Mouse (Mus musculus): ENCODE data around the gene Il22ra2. TPM values are rescaled to one million over a fixed set of nuclear protein-coding genes. Genes with fewer than 3 reads are reported as not detected.

The Il22ra2 gene
- total RNA-seq, 2 experiments from 2014 or later, result 4.6 to 7.7 TPM

- ATAC-seq (replicated peaks; ENCODE audit: poor library complexity), result no peak
These were observed 22.3 kb upstream of the Il22ra2 start for GRCm38 (mm10) chr10:19599331-19600092.

DNA sequence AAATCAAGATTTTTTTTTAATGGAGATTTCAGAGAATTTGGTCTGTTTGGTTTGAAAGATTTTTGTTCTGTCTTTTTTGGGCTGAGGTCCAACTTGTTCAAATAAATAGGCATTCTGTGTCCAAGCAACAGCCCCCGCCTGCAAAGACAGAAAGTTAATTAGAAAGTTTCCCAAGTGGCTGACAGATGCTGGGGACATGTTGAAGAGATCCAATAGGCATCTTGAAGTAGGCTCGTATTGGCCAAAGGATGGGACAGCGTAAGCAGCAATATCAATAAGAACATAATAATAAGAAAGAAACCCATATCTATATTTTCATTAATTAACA, 21.7 kb upstream of the Il22ra2 start:
- ATAC-seq (replicated peaks; ENCODE audit: poor library complexity), result no peak

DNA sequence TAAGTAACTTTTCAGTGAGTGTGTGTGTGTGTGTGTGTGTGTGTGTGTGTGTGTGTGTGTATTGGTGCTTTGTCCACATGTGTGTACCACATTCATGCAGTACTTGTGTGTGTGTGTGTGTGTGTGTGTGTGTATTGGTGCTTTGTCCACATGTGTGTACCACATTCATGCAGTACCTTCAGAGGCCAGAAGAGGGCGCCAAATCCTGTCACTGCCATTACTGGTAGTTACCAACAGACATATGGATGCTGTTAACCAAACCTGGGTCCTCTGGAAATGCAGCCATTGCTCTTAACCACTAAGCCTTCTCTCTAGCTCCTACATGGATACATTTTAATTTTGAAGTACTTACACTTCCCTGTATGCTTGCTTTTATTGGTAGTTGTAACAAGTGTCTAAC, 20.3 kb upstream of the Il22ra2 start:
- ATAC-seq (replicated peaks; ENCODE audit: poor library complexity), result peak; percentile 62

- no peak for ATAC-seq (replicated peaks; ENCODE audit: poor library complexity)
These were observed 18.6 kb upstream of the Il22ra2 start for GRCm38 (mm10) chr10:19603231-19603630.

- ATAC-seq (replicated peaks; ENCODE audit: poor library complexity), result no peak
These were observed 12.7 kb upstream of the Il22ra2 start for GRCm38 (mm10) chr10:19609125-19609524.

DNA sequence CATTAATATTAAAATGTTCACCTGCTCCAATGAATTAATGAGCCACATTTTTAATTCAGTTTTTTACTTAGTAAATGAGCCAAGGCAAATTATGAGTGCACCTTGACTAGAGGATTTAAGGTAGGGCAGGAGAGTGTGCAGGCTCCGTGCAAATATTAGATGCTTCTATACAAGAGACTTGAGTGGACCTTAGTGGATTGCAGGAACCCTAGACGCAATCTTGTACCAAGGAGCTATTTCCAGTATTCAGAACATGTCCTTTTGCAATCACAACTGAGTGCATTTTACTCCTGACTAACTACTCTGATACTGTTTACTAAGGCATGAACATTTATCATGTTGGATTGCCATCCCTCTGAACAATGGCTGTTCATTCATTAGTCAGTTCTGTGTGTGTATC, 10.2 kb upstream of the Il22ra2 start:
- no peak for ATAC-seq (replicated peaks; ENCODE audit: poor library complexity)

GRCm38 (mm10) chr10:19613111-19613753, 8.6 kb upstream of the Il22ra2 start:
- peak; percentile 81 for ATAC-seq (replicated peaks; ENCODE audit: poor library complexity)

DNA sequence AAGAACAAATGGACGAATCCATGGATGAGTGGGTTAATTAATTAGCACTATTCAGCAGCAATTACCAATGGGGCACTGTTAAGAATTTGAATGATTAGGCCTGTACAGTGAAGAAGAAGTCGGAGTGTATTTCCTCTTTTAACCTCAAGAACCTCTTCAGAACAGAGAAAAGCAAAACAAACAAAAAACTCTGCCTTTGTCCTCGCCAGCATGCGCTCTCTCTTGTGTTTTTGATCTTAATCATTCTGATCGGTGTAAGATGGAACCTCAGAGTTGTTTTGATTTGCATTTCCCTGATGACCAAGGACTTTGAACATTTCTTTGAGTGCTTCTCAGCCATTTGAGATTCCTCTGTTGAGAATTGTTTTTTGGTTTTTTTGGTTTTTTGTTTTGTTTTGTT, 2.1 kb upstream of the Il22ra2 start:
- no peak for ATAC-seq (replicated peaks; ENCODE audit: poor library complexity)

DNA sequence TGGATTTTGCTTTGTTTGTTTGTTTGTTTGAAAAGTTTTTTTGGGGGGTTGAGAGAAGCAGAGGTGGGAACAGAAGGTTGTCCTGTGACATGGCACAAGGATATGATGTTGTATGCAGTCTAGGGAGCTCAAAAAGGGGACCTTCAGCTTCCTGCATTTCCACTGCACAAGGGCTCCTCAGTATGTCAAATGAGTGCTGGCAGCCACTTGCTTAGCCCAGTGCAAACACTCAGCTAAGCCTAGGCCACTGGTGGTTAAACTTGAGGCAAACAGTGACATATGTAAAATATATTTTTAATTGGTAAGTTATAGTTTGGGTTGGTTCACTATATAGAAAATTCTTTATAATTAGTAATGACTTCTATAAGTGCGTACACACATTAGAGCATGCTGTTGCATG, 2.8 kb downstream of the Il22ra2 start:
- ATAC-seq (replicated peaks; ENCODE audit: poor library complexity), result no peak

GRCm38 (mm10) chr10:19627342-19627741, 5.5 kb downstream of the Il22ra2 start:
- ATAC-seq (replicated peaks; ENCODE audit: poor library complexity), result no peak

- no peak for ATAC-seq (replicated peaks; ENCODE audit: poor library complexity)
These were observed 6.0 kb downstream of the Il22ra2 start for GRCm38 (mm10) chr10:19627748-19628147.

- ATAC-seq (replicated peaks; ENCODE audit: poor library complexity), result no peak
These were observed 9.9 kb downstream of the Il22ra2 start for GRCm38 (mm10) chr10:19631616-19632195.

- ATAC-seq (replicated peaks; ENCODE audit: poor library complexity), result no peak
These were observed 17.1 kb downstream of the Il22ra2 start for GRCm38 (mm10) chr10:19638851-19639250.

- ATAC-seq (replicated peaks; ENCODE audit: poor library complexity), result no peak
These were observed 17.8 kb downstream of the Il22ra2 start for GRCm38 (mm10) chr10:19639630-19640029.

GRCm38 (mm10) chr10:19645119-19645518, 23.3 kb downstream of the Il22ra2 start:
- no peak for ATAC-seq (replicated peaks; ENCODE audit: poor library complexity)

- no peak for ATAC-seq (replicated peaks; ENCODE audit: poor library complexity)
These were observed 35.6 kb downstream of the Il22ra2 start for GRCm38 (mm10) chr10:19657426-19657825.

- ATAC-seq (replicated peaks; ENCODE audit: poor library complexity), result no peak
These were observed 38.2 kb downstream of the Il22ra2 start for GRCm38 (mm10) chr10:19659953-19660352.

DNA sequence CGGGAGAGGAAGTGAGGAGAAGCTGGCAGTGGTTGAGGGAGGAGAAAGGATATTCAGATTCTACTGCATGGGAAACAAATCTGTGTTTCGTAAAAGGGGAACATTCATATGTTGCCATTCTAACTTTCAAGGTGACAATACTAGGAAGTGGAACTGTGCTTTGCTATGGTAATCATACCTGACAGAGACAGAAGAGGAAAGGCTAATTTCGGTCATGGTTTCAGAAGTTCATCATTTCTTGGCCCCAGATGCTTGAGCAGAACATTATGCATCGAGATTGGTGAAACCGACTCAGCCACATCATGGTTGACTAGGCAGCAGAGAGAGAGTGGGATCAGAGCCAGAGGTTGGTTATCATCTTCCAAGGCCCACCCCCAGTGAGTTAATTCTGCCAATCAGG, 47.2 kb downstream of the Il22ra2 start:
- no peak for ATAC-seq (replicated peaks; ENCODE audit: poor library complexity)

DNA sequence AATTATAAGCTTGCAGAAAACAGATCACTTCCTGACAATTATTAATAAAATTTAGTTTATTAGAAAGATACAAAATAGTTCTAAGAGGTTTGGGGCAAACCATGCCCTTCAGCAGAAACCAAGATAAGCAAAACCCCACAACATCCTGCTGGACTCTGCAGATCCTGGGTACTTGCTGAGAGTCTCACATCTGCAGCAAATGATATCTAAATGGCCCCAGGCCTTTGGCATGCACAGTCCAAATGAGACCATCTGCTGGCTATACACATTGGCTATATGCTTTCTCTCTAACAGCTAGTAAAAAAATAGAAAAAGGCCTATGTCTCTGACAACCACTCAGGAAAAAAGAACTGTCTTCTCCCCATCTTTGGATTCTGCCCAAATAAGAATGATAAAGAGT, 50.2 kb downstream of the Il22ra2 start:
- ATAC-seq (replicated peaks; ENCODE audit: poor library complexity), result peak; percentile 97

DNA sequence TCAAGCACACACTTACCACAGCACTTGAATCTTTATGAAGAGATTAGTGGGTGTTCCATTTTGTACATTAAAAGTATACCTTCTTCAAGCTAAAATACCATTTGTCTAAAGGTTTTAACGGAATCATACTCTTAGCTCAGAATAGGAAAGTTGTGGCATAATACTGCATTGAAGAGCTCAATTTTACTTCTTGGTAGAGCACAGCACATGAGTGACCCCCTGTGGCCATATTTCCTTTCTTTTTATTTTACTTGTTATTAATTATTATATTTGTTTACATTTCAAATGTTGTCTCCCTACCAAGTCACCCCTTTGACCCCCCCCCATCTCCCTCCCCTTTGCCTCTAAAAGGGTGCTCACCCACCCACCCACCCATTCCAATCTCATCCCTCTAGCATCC, 51.3 kb downstream of the Il22ra2 start:
- peak; percentile 54; the same call in 1 of the 2 replicates for ATAC-seq (replicated peaks; ENCODE audit: poor library complexity)
